Mouse (Mus musculus): Measurements from ENCODE around the gene Phldb2.

Gene Phldb2

DNA sequence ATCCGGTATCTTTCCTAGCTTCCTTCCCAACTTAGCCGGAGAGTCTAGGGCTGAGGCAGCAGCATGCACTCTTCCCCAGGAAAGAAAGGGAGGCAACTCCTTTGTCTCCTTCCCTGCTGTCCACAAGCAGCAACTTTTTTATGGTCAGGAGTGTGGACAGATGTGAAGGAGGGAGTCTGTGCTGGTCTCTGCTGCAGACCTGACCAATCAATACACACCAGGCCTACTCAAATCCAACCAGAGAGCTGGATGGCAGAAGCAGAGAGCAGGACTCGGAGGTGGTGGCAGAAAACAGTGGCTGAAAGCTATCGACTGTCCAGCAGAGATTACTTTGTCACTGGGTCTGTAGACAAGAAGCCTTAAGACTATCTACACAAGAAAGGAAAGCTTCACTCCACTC lies at the start of gene Phldb2:
Gene Phldb2, minus strand, starts transcription at position 205 of the 400 bp plus-strand sequence.
- DNase-seq (ENCODE audit: low spot score in 2 of 2), result no peak

DNA sequence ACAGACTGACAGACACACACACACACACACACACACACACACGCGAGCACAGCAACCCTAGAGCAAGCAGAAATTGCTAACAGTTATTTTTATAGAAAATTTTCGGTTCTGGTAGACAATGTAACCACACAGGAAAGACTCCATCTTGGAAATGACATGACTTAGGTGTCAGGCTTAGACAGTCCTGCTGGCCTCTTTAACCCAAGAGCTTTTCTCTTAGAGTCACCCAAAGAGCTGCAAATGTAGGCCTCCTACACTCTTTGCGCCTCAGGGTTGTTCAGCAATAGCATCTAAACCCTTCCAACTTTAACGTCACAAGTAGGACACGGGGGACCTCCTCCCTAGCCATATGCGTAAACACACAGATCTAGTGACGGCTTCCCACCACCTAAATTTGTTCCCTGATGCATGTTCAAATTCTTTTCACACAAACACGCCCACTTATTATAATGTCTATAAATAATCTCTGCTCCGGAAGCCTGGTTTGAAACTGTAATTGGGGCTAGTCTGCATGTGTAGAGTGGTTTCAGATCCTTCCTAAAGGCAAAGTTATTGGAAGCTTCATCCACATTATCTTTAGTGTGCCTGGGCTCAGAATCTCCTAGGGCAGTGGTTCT lies 48.3 kb upstream of the Phldb2 start:
- DNase-seq (ENCODE audit: low spot score in 2 of 2), result peak; percentile 37 to 38

DNA sequence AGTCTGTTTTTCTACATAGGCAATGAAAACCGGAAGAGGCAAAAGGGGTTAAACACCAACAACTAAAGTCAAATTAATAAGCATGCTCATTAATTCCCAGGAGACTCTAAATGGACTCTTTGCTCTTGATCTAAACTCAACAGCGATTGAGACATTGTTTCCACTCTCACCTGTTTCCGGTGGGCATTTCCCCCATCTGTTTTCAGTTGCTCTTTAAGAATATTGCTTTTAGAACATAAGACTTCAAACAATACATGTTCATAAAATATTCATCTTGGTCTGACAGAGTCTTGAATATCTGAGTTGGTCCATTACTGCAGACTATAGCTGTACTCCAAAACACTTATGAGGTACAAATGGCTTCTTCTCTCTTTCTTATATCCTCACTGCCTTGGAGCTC lies 47.6 kb upstream of the Phldb2 start:
- no peak for DNase-seq (ENCODE audit: low spot score in 2 of 2)

DNA sequence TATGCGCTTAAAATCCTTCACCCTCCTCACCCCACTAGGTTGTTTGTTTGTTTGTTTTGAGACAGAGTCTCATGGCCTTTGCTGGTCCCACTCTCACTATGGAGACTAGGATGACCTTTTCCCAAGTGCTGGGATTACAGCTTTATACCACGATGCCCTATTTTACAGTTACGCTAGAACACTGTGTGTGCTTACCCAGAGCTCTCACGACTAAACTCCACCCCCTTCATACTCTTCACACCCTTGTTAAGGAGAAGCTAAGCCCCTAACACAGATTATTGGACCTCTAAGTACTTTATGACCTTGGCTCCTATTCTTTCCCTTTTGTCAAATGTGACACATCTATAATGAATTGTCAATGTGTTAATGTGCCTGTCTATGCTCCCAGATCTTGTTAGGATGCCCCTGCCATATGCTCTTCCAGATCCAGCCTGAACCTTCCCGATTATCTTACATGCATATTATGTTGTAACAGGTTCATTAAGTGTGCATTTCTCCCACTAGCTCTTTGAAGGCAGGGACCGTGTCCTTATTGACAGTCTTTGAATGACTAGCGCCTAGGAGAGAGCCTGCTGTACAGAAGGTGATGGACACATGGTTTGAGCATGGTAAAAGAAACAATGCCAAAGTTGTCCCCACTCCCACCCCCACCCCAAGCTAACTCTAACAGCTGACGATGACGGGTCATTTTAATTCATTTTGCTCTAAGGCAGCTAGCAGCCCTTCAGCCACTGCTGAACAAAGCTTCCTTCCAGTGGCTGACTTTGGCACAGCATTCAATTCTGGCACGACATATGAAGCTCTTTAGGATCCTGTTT lies 46.2 kb upstream of the Phldb2 start:
- no peak for DNase-seq (ENCODE audit: low spot score in 2 of 2)

DNA sequence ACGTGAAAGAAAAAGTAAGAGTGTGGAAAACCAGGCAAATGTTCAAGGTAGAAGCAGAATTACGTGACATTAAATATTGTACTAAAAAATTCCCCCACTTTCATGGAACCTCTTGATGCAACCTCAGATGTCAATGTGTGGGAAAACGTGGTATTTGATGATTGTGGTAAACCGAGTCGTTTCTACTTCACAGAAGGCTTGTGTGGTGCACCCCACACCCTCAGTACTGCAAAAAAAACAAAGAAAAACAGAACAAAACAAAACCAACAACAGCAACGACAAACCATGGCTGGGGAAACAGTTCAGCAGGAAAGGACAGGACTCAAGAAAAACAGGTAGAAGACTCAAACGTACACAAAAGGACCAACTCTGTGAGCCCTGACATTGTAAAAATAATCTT lies 44.8 kb upstream of the Phldb2 start:
- no peak for DNase-seq (ENCODE audit: low spot score in 2 of 2)

DNA sequence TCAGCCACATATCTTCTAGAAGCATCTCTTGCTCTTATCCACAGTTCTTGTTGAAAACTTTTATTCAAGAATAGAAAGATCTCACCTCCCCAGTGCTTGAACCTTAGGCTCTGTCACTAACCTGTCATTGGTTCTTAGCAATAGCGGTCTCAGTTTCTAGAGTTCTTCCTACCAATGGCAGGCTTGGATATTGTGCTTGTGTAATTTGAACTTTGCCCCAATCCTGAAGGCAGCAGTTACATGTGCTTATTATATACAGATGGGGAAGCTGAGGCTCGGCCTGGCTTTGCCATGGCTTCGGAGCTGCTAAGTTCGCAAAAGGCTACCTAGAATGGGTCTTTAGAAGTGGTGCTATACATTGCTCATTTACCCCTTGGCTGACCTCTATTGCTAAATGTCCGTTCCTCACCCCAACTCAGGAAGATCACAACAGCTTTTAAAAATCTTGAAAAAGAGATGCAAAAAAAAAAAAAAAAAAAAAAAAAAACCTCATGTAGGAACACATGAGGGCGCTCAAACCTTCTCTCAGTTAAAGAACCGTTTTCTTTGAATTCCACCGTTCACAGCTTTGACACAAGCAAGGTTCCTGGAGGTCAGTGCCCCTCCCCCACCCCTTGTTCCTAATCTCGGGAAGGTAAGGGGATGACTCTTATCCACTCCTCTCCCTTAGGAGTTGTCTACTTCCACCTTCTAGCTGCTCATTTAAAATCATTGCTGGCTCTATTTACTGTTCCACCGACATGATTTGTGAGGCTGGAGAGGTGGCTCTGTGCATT lies 37.7 kb upstream of the Phldb2 start:
- no peak for DNase-seq (ENCODE audit: low spot score in 2 of 2)

DNA sequence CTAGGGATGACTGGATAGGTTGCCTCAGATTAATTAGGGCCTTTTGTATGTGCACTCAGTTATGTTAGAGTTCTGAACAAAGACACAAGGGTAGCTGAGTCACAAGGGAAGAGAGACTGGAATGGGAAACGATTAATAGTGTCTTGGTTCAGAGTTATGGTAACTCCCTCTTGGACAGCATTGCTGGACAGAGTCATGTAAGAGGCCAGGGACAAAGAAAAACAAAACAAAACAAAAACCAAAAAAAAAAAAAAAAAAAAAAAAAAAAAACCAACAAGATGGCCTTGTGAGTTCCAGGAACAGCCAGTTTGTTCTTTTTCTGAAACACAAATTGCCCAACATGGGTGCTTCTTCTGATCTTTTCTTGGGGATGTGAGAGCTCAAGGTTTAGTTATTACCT lies 32.8 kb upstream of the Phldb2 start:
- no peak for DNase-seq (ENCODE audit: low spot score in 2 of 2)

DNA sequence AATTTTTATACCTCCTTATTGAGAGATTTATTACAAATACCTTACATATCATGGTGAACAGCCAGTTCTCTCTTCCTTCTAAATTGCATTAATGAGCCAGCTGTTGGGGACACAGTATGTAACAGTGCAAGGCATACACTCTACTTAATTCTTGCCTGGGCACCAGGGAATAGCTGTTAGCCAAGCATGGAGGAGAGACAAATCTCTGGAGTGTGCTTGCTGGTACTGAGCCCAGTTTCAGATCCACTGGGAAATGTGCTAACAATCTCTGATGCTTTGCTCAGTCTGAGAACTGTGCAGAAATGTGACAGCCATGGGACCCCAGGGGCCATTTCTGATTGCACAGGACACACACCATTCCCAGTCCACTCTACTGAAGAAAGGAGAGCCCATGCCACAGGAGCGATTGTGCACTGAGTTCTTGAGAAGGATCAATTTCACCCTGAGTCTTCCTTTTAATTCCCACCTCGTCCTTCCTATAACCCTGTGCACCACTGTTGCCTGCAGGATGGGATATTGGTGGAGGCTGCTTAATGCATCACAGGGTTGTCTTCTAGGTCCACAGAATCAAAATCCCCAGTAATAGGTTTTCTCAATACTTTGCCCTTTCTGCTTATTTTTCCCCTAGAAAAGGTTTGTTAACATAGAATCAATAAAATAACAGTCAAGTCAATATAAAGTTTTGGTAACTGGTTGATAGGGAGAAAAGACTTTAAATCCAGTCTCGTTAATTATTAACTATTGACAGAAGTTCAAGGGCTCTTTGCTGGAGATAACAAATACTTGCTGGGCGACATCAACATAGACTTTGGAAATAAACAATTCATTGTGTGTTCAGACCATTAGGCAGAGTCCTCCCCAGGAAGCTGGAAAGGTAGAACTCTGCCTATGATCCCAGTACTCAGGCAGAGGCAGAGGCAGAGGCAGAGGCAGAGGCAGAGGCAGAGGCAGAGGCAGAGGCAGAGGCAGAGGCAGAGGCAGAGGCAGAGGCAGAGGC lies 31.5 kb upstream of the Phldb2 start:
- DNase-seq (ENCODE audit: low spot score in 2 of 2), result no peak

DNA sequence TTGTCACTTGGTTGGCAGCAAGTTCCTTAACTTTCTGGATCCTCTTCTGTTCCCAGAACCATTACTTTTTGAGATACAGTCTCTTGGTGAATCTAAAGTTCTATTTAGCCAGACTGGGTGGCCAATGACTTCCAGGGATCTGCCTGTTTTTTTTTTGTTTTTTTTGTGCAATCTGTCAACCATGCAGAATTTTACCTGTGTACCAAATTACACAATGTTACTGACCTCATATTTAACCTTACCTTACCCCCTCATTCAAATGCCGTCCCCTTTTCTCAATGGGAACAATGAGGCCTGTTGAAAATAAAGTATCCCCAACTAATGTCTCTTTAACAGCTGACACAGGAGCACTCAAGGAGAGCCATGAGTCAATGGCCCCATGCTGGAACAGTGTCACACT lies 22.9 kb upstream of the Phldb2 start:
- DNase-seq (ENCODE audit: low spot score in 2 of 2), result no peak

DNA sequence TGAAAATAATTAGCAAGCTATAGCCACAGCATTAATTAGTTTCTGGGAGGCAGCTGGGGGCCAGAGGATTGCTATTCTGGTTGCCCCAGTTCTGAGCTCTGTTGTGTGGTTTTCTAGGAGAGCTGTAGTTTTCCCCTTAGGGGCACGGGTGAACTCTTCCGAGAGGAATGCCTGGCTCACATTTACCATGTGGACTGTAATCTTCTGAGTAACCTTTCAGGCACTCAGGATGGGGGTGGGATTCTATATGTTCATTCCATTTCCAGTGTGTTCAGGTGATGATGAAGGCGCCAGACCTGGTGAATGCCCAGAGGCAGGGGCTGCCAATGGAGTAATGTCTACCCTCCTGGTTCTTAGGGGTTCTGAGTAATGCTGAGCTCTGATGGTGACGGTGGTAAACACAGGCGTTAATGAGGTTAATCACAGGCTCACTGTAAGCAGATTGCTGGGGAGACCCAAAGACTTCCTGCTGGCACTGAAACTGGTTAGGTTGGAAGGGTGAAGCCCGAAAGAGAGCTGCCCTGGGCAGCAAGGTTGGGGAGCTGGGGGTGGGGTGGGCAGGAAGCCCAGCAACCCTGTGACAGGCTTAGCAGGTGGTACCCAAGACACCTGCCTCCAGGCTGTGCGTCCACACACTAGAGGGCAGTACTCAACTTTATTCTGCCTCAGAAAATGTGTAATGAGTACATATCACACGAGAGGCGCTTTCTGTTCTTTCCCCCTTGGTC lies 20.7 kb upstream of the Phldb2 start:
- DNase-seq (ENCODE audit: low spot score in 2 of 2), result peak in 1 of 2 experiments; percentile 11

DNA sequence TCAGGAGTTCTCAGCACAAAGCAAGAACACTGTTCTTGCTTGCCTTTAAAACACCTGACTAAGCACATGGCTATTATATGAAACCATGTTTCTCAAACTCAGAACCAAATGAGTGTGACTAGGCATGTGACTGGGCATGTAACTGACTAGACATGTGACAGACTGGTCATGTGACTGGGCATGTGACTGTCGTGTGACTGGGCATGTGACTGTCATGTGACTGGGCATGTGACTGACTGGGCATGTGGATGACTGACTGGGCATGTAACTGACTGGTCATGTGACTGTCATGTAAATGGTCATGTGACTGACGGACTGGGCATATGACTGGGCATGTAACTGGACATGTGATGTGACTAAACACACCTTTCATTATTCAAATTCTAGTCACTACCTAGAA lies 16.8 kb upstream of the Phldb2 start:
- no peak for DNase-seq (ENCODE audit: low spot score in 2 of 2)

DNA sequence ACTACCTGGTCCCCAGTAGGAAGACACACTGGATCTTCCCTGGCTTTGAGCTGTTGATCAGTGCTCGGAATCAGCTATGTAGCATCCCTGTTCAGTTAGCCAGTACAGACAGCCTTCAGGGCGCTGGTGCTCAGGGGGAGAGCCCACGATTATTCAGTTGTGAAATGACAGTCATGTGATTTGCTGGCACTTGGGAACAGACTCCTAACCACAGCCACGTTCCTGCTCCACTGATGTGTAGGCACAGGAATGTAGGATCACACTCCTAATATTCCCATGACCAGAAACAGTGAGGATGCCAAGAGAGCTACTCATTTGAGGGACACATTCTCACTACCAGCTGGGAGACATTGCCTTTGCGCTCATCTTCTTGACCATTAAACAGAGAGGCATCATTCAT lies 15.3 kb upstream of the Phldb2 start:
- DNase-seq (ENCODE audit: low spot score in 2 of 2), result no peak

DNA sequence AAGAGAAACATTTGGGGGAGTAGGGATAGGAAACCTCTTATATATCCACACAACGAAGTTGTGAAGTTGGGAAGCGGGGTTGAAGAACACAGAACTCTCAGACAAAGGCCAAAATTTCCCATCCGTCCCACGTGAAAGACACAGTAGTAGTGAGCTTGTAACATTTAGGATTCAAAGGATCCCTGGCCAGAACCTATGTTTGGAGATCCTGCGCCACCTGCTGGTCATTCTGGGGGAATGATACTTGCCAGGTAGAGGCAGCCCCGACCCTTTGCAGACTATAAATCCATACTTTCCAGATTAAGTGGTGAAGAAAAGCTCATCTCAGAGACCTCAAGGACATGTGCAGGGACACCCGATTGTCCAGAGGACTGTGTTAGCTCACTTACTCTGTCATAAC lies 14.1 kb upstream of the Phldb2 start:
- peak; percentile 78 to 84 for DNase-seq (ENCODE audit: low spot score in 2 of 2)

DNA sequence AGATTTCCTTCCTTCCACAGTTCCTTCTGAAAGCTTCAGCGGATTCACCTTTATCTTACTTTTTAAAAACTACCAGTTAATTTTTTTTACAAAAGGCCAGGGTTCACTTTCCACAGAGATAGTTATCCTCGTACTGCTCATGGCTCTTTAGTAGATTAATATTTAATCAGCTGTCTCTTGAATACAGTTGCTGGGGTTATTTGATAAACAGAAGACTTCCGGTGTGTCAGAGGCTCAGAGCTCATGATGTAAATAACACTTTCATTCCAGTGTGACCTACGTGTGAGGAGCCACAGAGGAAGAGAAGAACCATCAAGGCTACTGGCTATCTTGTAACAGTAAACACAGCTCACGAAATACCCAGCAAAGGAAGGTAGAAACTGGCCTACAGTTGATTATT lies 13.2 kb upstream of the Phldb2 start:
- no peak for DNase-seq (ENCODE audit: low spot score in 2 of 2)

DNA sequence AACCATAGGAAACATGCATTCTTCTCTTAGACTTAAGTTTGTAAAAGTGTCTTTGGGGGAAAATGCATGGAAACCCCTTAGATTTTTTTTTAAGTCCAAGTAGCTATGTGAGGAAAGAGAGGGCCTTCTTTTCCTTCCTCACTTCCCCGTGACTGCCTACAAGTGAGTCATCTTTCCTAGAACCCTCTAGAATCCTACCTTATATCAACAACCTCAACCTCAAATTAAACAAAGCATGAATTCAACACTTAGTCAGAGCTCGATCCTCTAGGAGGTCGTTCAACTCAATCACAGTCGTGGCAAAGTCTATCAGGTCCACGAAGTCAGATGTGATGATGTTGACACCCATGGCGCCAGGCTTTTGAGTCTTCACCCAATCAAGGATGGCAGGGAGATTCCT lies 11.4 kb upstream of the Phldb2 start:
- no peak for DNase-seq (ENCODE audit: low spot score in 2 of 2)

DNA sequence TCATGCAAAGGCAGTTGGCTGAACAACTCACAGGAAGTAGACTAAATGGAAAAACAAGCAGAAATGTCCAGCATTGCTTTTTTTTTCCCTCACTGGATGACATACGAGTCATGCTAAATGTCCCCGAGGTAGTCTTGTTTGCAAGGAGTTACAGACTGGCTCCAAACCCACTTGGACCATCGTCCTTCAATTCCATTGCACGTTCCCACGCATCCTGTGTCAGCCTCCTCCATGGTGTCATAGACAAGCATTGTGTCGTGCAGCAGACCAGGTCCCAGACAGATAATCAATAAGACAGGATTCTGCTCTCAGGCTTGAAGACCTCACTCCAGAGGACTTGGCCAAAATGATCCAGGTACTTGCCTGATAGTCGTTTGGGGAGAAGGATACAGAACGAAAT lies 10.4 kb upstream of the Phldb2 start:
- no peak for DNase-seq (ENCODE audit: low spot score in 2 of 2)

DNA sequence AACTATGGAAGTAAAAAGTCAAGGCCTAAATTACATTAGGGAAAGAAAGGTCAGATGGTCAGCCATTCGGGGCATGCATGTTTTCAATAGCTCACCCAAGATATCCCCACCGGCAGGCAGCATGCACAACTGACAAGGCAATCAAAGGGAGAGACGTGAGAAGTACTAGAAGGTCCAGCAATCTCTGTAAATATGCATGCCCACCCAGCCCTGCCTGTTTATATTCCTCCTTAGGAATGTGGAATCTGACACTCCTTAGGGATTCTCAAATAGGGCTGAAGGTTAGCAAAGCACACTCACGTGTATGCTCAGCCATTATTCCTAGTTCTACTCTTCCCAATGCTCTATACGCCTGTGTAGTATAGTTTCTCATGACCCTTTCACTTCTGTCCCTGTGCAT lies 9.7 kb upstream of the Phldb2 start:
- no peak for DNase-seq (ENCODE audit: low spot score in 2 of 2)

DNA sequence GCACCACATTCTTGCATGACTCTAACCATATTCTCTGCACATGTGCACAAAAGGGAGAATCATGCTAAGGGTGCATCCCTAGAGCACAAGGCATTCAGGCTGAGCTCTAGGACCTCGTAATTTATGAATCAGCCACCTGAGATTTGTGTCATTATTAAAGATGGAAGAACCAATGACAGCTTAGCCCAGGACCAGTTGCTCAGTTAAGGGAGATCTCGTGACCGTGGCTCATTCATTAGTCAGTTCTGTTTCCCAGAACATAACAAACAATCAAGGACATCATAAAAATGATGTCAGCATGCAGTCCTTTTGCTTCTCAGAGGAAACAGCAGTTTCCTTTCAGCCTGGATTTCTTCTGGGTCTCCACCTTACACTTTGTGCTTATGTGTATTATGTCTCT lies 7.6 kb upstream of the Phldb2 start:
- DNase-seq (ENCODE audit: low spot score in 2 of 2), result no peak

DNA sequence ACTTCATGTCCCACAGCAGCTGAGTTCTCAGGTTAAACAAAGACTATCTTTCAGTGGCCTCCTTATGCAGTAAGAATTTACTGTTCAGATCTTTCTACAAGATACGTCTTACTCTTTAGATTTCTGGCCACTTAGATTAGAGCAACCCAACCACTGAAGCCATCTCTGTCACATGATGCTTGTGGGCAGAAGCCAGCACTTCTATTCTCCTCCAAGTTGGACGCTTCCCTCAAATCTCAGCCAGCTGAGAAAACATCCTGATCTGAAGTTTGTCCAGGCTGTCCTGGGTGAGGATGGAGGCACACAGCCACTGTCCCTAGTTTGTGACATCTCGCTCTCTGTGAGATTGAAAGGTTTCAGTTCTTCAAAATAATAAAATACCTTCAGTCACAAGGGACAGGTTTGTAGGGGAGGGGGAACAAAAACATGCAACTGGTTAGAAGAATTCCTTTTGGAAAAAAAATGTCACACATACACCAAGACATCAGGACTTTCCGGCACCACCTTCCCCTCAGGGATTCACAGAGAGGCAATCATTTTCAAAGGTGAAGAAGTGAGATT lies 3.1 kb upstream of the Phldb2 start:
- no peak for DNase-seq (ENCODE audit: low spot score in 2 of 2)

DNA sequence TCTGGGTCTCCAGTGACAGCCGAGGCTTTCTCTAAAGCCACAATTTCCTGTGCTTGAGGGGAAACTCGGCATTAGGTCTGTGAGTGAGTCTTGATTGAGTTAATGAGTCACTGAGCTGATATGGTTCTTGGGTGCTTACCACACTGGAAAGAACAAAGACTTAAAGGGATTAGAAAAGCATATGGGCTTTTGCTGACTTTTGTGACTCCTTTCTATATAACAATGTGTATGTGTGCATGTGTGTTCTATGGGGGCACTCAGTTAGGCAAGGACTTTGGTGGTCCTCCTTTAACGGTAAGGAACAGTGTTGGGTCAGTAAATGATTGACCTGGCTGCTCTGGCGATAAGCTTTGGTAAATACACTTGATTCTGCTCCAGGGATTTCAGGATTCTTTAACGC lies 897 bp downstream of the Phldb2 start:
- DNase-seq (ENCODE audit: low spot score in 2 of 2), result no peak

DNA sequence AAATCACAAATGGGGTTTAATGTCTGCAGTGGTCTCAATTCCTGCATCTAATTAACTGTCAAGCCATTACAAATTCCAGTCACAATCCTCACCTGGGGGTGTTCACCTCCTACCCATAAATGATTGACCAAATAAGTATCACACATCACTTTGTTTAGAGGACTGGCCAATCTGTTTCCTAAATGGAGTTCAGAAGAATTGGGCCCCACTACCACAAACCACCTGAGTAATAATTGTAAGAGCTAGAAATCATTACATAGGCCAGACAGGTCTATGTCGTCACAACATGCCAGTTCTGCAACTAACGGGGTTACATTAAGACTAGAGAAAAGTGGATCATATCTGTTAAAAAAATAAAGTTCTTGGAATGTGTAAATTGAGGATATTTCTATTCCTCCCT lies 1.4 kb downstream of the Phldb2 start:
- no peak for DNase-seq (ENCODE audit: low spot score in 2 of 2)
